Mouse (Mus musculus) effector memory CD4-positive, alpha-beta T cell, adult 7 months (primary cell): ENCODE results near the gene Gm6096. TPM values are rescaled to one million over a fixed set of nuclear protein-coding genes. Genes with fewer than 3 reads are reported as not detected.

ENCODE experiments used
- polyA plus RNA-seq: library from polyadenylated mRNA; unstranded; fragments of 100-300 nt; shearing (Covaris generic); gene quantifications from one replicate; pipeline ENCODE4 v1.2.1, GENCODE M21; 2017

Gene Gm6096
- polyA plus RNA-seq: not detected

DNA sequence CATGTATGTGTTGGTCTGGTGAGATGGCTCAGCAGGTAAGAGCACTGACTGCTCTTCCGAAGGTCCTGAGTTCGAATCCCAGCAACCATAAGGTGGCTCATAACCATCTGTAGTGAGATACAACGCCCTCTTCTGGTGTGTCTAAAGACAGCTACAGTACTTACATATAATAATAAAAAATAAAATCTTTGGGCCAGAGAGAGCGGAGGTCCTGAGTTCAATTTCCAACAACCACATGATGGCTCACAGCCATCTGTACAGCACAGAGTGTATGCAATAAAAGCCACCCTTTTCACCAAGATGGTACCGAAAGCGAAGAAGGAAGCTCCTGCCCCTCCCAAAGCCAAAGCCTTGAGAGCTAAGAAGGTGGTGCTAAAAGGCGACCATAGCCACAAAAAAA is at the start of gene Gm6096:
Gene Gm6096, plus strand, starts transcription at position 301 of the 400 bp plus-strand sequence.

DNA sequence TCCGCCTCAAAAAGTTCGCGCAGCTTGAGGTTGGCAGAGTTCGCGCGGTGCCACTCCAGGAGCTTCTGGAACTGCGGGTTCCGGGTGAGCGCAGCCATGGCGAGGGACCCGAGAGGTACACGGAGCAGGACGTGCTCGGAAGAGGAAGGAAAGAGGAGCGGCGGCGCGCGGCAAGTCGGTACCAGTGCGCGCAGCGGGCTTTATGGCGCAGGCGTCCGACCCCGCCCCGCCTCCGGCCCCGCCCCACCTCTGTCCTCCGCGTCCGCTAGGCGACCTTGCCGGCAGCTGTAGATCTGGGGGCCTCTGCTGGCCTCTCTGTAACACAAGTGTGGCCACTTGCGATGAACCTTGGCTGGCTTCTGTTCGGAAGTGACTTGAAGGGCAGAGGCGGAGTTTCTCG is 20.7 kb upstream of the Gm6096 start, which contains the start of gene Gpi1:
Gene Gpi1, minus strand, starts transcription at position 221 of the 400 bp plus-strand sequence.

Other genes with a start within 250 kb of the Gm6096 start
- gene Scgb2b27, start 237.1 kb upstream of the Gm6096 start, polyA plus RNA-seq: not detected
- gene Scgb1b27, start 229.6 kb upstream of the Gm6096 start, polyA plus RNA-seq: not detected
- not detected for gene Scgb1b30, start 155.6 kb upstream of the Gm6096 start, polyA plus RNA-seq
- not detected for gene Wtip, start 117.8 kb upstream of the Gm6096 start, polyA plus RNA-seq
- 103 TPM for gene Uba2, start 81.4 kb upstream of the Gm6096 start, polyA plus RNA-seq
- 34.6 TPM for gene Pdcd2l, start 54.4 kb upstream of the Gm6096 start, polyA plus RNA-seq
- 230 TPM for gene Gpi1, start 20.7 kb upstream of the Gm6096 start, polyA plus RNA-seq
- 32.9 TPM for gene 4931406P16Rik, start 62.5 kb downstream of the Gm6096 start, polyA plus RNA-seq
- 158 TPM for gene Lsm14a, start 142.3 kb downstream of the Gm6096 start, polyA plus RNA-seq